Mouse (Mus musculus) intestine, embryonic 14.5 days (tissue): ENCODE measurements at regions not wholly inside any gene's neighbourhood (a gene's known extent, or its start where the extent isn't known, plus 50 kb on each side); places are given as distances from the start of the nearest gene placed in this dataset.
"Not testable (repeated sequence)": the region's sequence is repeated elsewhere in the genome, so short reads cannot be mapped to it uniquely, and the experiment has no call there.

Experiments used
- ATAC-seq: fragments of 200-750 bp; cut with Nextera tagmentation; replicated peaks from 2 replicates; pipeline ENCODE4 v1.8.0; 2017; ENCODE audit warnings: low read depth, moderate number of reproducible peaks, moderate TSS enrichment, moderate library complexity; ENCODE audit not compliant: low FRiP score, low TSS enrichment
- DNase-seq: peaks from one replicate; pipeline ENCODE4 v3.0.0-alpha.2; 2018; ENCODE audit warnings: low spot score
- H3K27ac ChIP-seq: fragments of 300-500 bp; sonication (generic); 2 replicates; pipeline ENCODE4 v1.5.1; 2014; ENCODE audit warnings: low read depth, mild to moderate bottlenecking, control low read depth
- H3K27me3 ChIP-seq: fragments of 300-500 bp; sonication (generic); replicated peaks from 2 replicates; pipeline ENCODE4 v1.6.1; 2014; ENCODE audit warnings: low read length, control low read depth; ENCODE audit not compliant: control insufficient read depth, insufficient read depth
- H3K36me3 ChIP-seq: fragments of 300-500 bp; sonication (generic); 2 replicates; pipeline ENCODE4 v1.6.1; 2014; ENCODE audit warnings: low read length, control low read depth; ENCODE audit not compliant: control insufficient read depth, insufficient read depth
- H3K4me1 ChIP-seq: fragments of 300-500 bp; sonication (generic); replicated peaks from 2 replicates; pipeline ENCODE4 v1.6.1; 2014; ENCODE audit warnings: low read length, control low read depth, mixed read lengths; ENCODE audit not compliant: control insufficient read depth, insufficient read depth
- H3K4me2 ChIP-seq: fragments of 300-500 bp; sonication (generic); 2 replicates; pipeline ENCODE4 v1.6.1; 2014; ENCODE audit warnings: low read length
- H3K4me3 ChIP-seq: fragments of 300-500 bp; sonication (generic); 2 replicates; pipeline ENCODE4 v1.5.1; 2014; ENCODE audit warnings: low read depth, low read length, control low read depth, mixed read lengths
- H3K9ac ChIP-seq: fragments of 300-500 bp; sonication (generic); 2 replicates; pipeline ENCODE4 v1.6.1; 2014; ENCODE audit warnings: mild to moderate bottlenecking, low read length
- H3K9me3 ChIP-seq: fragments of 300-500 bp; sonication (generic); 2 replicates; pipeline ENCODE4 v1.6.1; 2016; ENCODE audit warnings: low read length, control low read depth; ENCODE audit not compliant: control insufficient read depth
- WGBS: fragments of 180-500 bp; shearing (Covaris S2); extraction: QIAGEN DNeasy Blood & Tissue Kit; methylation state at CpG from one replicate; pipeline ENCODE4 v1.1.7; 2014; 5-methylcytosine and 5-hydroxymethylcytosine counted together

DNA sequence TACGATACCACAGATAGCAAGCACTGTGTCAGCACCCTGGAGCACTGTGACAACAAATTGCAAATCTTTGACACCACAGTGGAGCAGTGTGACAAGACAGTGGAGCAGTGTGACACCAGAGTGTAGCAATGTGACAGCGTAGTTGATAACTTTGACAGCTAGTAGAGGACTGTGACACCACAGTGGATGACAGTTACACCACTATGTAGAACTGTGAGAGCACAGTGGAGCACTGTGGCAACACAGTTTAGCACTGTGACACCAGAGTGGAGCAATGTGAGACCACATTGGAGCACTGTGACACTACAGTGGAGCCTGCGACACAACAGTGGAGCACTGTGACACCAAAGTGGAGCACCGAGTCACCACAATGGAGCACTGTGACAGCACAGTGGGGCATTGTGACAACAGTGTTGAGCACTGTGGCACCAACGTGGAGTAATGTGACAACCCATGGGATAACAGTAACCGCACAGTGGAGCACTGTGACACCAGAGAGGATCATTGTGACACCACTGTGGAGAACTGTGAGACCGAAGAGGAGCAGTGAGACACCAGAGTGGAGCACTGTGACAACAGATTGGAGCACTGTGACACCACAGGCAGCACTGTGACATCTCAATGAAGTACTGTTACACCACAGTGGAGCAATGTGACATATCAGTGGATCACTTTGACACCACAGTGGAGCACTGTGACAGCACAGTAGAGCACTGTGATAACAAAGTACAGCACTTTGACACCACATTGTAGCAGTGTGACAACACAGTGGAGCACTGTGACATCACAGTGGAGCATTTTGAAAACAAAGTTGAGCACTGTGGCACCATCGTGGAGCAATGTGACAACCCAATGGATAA, 83.7 kb upstream of the Vmn1r2 start:
- Histone ChIP-seq H3K36me3 (no peaks in the 10 kb centered on the region), H3K4me2 (no peak overlapping the region), H3K9me3 (peaks cover 66% of the 10 kb centered on the region), H3K27ac (no peak overlapping the region), H3K27me3 (no peaks in the 10 kb centered on the region), H3K4me3 (no peak overlapping the region), H3K9ac (no peak overlapping the region), H3K4me1 (no peaks in the 10 kb centered on the region)
- ATAC-seq (peak; percentile 37), DNase-seq (peak; percentile 68)
- 51% methylated on average over 8 of the region's 8 CpGs for WGBS

DNA sequence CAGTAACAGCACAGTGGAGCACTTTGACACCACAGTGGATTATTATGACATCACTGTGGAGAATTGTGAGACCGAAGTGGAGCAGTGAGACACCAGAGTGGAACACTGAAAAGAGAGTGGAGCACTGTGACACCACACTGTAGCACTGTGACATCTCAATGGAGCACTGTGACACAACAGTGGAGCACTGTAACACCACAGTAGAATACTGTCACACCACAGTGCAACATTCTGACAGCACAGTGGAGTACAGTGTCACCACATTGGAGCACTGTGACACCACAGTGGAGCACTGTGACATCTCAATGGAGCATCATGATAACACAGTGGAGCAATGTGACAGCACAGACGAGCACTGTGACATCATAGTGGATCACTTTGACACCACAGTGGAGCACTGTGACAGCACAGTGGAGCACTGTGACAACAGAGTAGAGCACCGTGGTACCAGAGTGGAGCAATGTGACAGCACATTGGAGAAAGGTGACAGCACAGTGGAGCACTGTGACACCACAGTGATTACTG, 83.0 kb upstream of the Vmn1r2 start:
- H3K4me1 ChIP-seq, result no peaks in the 10 kb centered on the region
- WGBS, result 64% methylated on average over 3 of the region's 3 CpGs
- no peaks in the 10 kb centered on the region for H3K36me3 ChIP-seq
- H3K9me3 ChIP-seq, result peaks cover 66% of the 10 kb centered on the region
- no peak overlapping the region for H3K4me2 ChIP-seq
- H3K4me3 ChIP-seq, result no peak overlapping the region
- no peaks in the 10 kb centered on the region for H3K27me3 ChIP-seq
- no peak overlapping the region for H3K27ac ChIP-seq
- no peak overlapping the region for H3K9ac ChIP-seq
- ATAC-seq, result 0 out of 2 replicates have a peak, but pooled peaks have one; percentile 4
- peak; percentile 52 for DNase-seq

DNA sequence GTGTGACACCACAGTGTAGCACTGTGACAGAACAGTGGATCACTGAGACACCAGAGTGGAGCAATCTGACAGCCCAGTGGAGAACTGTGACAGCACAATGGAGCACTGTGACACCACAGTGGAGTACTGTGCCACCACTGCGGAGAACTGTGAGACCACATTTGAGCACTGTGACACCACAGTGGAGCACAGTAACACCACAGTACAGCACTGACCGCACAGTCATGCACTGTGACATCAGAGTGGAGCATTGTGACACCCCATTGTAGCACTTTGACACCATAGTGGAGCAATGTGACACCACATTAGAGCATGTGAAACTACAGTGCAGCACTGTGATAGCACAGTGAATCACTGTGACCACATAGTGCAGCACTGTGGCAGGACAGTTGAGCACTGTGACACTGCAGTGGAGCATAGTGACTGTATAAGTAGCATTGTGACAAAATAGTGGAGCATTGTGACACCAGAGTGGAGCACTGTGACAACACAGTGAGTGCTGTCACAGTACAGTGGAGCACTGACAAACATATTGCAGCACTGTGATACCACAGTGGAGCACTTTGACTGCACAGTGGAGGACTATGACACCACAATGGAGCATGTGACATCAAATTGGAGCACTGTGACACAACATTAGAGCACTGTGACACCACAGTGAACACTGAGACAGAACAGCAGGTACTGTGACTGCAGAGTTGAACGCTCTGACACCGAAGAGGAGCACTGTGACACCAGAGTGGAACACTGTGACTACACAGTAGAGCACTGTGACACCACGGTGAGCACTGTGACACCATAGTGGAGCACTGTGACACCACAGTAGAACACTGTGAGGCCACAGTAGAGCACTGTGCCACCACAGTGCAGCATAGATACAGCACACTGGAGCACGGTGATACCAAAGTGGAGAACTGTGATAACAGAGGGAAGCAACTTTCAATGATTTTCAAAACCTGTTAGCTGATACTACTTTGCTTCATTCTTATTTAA, 81.4 kb upstream of the Vmn1r2 start:
- no peak overlapping the region for H3K9ac ChIP-seq
- DNase-seq, result peak; percentile 53
- 63% methylated on average over 6 of the region's 6 CpGs for WGBS
- no peak overlapping the region for H3K4me2 ChIP-seq
- ATAC-seq, result 0 out of 2 replicates have a peak, but pooled peaks have one; percentile 3
- no peaks in the 10 kb centered on the region for H3K27me3 ChIP-seq
- H3K27ac ChIP-seq, result no peak overlapping the region
- no peak overlapping the region for H3K4me3 ChIP-seq
- H3K36me3 ChIP-seq, result no peaks in the 10 kb centered on the region
- peaks cover 63% of the 10 kb centered on the region for H3K9me3 ChIP-seq
- H3K4me1 ChIP-seq, result no peaks in the 10 kb centered on the region

DNA sequence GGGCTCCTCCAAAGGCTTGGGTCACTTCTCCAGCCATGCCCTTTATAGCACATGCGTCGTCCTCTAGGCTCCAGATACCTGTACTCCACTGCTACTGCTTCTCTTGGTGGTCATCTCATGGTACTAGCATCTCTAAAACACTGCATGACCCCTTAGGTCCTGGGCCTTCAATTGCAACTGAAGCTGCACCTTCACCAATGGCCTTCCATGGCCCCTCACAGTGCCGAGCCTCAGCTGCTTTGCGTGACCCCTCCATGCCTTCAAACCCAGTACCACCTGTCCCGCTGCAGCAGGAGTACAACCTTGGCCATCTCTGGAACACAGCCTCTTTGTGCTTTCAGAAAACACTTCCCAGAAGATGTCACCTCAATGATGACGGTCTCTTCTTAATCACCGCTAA, 79.5 kb upstream of the Vmn1r2 start:
- ATAC-seq, result not testable (repeated sequence)

DNA sequence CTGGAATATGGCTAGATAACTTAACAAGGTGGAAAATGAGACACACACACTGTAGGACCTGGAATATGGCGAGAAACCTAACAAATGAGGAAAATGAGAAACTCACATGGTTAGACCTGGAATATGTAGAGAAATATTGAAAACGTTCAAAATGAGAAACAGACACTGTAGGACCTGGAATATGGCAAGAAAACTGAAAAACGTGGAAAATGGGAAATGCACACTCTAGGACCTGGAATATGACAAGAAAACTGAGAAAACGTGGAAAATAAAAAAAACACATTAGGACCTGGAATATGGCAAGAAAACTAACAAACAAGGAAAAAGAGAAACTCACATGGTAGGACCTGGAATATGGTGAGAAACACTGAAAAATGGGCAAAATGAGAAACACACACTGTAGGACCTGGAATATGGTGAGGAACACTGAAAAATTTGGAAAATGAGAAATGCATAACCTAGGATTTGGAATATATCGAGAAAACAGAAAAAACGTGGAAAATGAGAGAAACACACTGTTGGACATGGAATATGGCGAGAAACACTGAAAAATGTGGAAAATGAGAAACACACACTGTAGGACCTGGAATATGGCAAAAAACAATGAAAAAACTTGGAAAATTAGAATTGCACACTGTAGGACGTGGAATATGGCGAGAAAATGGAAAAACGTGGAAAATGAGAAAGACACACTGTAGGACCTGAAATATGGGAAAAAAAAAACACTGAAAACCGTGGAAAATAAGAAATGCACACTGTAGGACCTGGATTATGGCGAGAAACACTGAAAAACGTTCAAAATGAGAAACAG, 77.3 kb upstream of the Vmn1r2 start:
- H3K27me3 ChIP-seq, result no peaks in the 10 kb centered on the region
- peaks cover 29% of the 10 kb centered on the region for H3K9me3 ChIP-seq
- no peaks in the 10 kb centered on the region for H3K4me1 ChIP-seq
- H3K4me2 ChIP-seq, result no peak overlapping the region
- DNase-seq, result no peak
- WGBS, result 69% methylated on average over 13 of the region's 13 CpGs
- no peak for ATAC-seq
- H3K4me3 ChIP-seq, result no peak overlapping the region
- H3K36me3 ChIP-seq, result no peaks in the 10 kb centered on the region
- H3K27ac ChIP-seq, result no peak overlapping the region
- H3K9ac ChIP-seq, result no peak overlapping the region

More for the DNA sequence above, 79.5 kb upstream of the Vmn1r2 start:
- WGBS, result 75% methylated on average over 7 of the region's 7 CpGs
- H3K27ac ChIP-seq, H3K36me3 ChIP-seq, H3K9ac ChIP-seq, DNase-seq, H3K27me3 ChIP-seq, H3K4me2 ChIP-seq, H3K4me3 ChIP-seq, H3K4me1 ChIP-seq: not testable (repeated sequence)
- peaks cover 48% of the 10 kb centered on the region for H3K9me3 ChIP-seq

DNA sequence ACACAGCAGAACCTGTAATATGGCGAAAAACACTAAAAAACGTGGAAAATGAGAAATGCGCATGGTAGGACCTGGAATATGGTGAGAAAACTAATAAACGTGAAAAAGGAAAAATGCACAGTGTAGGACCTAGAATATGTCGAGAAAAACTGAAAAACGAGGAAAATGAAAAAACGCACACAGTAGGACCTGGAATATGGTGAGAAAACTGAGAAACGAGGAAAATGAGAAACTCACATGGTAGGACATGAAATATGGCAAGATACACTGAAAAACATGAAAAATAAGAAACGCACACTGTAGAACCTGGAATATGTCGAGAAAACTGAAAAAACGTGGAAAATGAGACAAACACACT, 76.8 kb upstream of the Vmn1r2 start:
- 0 out of 2 replicates have a peak, but pooled peaks have one; percentile 21 for ATAC-seq
- WGBS, result 82% methylated on average over 11 of the region's 11 CpGs
- H3K4me2 ChIP-seq, result no peak overlapping the region

DNA sequence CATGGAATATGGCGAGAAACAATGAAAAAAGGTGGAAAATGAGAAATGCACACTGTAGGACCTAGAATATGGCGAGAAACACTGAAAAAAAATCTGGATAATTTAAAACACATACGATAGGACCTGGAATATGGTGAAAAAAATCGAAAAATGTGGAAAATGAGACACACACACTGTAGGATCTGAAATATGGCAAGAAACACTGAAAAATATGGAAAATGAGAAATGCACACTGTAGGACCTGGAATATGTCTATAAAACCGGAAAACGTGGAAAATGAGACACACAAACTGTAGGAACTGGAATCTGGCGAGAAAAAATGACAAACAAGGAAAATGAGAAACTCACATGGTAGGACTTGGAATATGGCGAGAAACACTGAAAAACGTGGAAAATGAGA, 76.4 kb upstream of the Vmn1r2 start:
- peak; percentile 62 for ATAC-seq
- DNase-seq, result no peak
- H3K27ac ChIP-seq, result no peak overlapping the region
- no peak overlapping the region for H3K9ac ChIP-seq
- H3K4me1 ChIP-seq, result no peaks in the 10 kb centered on the region
- peaks cover 23% of the 10 kb centered on the region for H3K9me3 ChIP-seq
- H3K4me3 ChIP-seq, result no peak overlapping the region
- no peak overlapping the region for H3K4me2 ChIP-seq
- 82% methylated on average over 9 of the region's 9 CpGs for WGBS
- no peaks in the 10 kb centered on the region for H3K36me3 ChIP-seq
- no peaks in the 10 kb centered on the region for H3K27me3 ChIP-seq

More for the DNA sequence above, 76.8 kb upstream of the Vmn1r2 start:
- H3K4me3 ChIP-seq, result no peak overlapping the region
- no peak overlapping the region for H3K9ac ChIP-seq
- no peaks in the 10 kb centered on the region for H3K36me3 ChIP-seq
- no peak for DNase-seq
- peaks cover 27% of the 10 kb centered on the region for H3K9me3 ChIP-seq
- no peaks in the 10 kb centered on the region for H3K4me1 ChIP-seq
- H3K27ac ChIP-seq, result no peak overlapping the region
- no peaks in the 10 kb centered on the region for H3K27me3 ChIP-seq
